Mouse (Mus musculus) cerebellum, adult 2 months (tissue): ENCODE data around the gene Iyd.

ENCODE experiments used
- CTCF ChIP-seq: fragments of 200-500 bp; IDR thresholded peaks from 2 replicates; pipeline ENCODE4 v1.5.1; 2011; ENCODE audit warnings: low read depth, mild to moderate bottlenecking, control low read depth, low read length, moderate library complexity, borderline replicate concordance; ENCODE audit not compliant: insufficient read depth
- POLR2A ChIP-seq: fragments of 200-500 bp; IDR thresholded peaks from 2 replicates; pipeline ENCODE4 v1.6.1; 2011; ENCODE audit warnings: low read length, control low read depth, borderline replicate concordance; ENCODE audit not compliant: insufficient read depth

DNA sequence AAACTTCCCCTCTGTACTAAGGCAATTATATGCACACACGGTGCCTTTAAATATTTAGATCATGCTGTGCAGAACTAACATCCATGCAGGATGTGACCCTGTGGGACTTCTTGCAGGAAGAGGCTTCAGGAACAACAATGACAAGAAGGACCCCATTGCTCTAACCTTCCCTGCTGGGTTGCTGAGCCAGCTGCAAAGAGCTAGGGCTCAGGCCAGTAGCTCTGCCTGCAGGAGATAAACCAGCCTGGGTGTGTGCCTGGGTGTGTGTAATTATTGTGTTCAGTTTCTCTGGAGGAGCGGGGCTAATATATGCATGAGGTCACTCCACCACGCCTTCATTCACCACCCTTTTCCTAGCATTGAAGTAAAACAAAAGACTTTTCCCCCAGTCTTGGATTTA is 51.8 kb downstream of the Iyd start:
- TF ChIP-seq POLR2A (no peak), CTCF (no peak)
